Mouse (Mus musculus): ENCODE measurements around the gene Fgfr1op2. TPM values are rescaled to one million over a fixed set of nuclear protein-coding genes. Genes with fewer than 3 reads are reported as not detected.
"Not testable (repeated sequence)": the region's sequence is repeated elsewhere in the genome, so short reads cannot be mapped to it uniquely, and the experiment has no call there.

The Fgfr1op2 gene
- polyA plus RNA-seq, 1 experiment from 2014 or later, result 77.7 TPM

GRCm38 (mm10) chr6:146550421-146550820 lies 26.6 kb upstream of the Fgfr1op2 start:
- Histone ChIP-seq H3K4me3 (no peak overlapping the region), H3K9me3 (replicated peaks) (no peaks in the 10 kb centered on the region), H3K4me2 (no peak overlapping the region), H3K27ac (no peak overlapping the region), H3K27me3 (no peaks in the 10 kb centered on the region), H3K9ac (no peak overlapping the region), H3K36me3 (peaks cover 67% of the 10 kb centered on the region), H3K4me1 (replicated peaks) (peaks cover 3% of the 10 kb centered on the region)
- 81% methylated on average over 2 of the region's 2 CpGs for WGBS
- ATAC-seq (replicated peaks; ENCODE audit: insufficient number of reproducible peaks, insufficient read depth, low FRiP score, low read depth), result no peak

- no peak overlapping the region for H3K4me2 ChIP-seq
- no peaks in the 10 kb centered on the region for H3K4me1 ChIP-seq (replicated peaks)
- H3K9me3 ChIP-seq (replicated peaks), result no peaks in the 10 kb centered on the region
- no peaks in the 10 kb centered on the region for H3K27me3 ChIP-seq
- no peak for ATAC-seq (replicated peaks; ENCODE audit: insufficient number of reproducible peaks, insufficient read depth, low FRiP score, low read depth)
- H3K27ac ChIP-seq, result no peak overlapping the region
- no peak overlapping the region for H3K4me3 ChIP-seq
- H3K36me3 ChIP-seq, result peaks cover 76% of the 10 kb centered on the region
- no peak overlapping the region for H3K9ac ChIP-seq
Measured at GRCm38 (mm10) chr6:146551326-146551725, 25.7 kb upstream of the Fgfr1op2 start.

- not testable (repeated sequence) for H3K9ac ChIP-seq; H3K27ac ChIP-seq; H3K4me1 ChIP-seq (replicated peaks); H3K4me2 ChIP-seq; ATAC-seq (replicated peaks; ENCODE audit: insufficient number of reproducible peaks, insufficient read depth, low FRiP score, low read depth); H3K4me3 ChIP-seq; H3K27me3 ChIP-seq; H3K9me3 ChIP-seq (replicated peaks)
- peaks cover 55% of the 10 kb centered on the region for H3K36me3 ChIP-seq
- WGBS, result 86% methylated on average over 1 of the region's 1 CpGs
Measured at GRCm38 (mm10) chr6:146562461-146562860, 14.5 kb upstream of the Fgfr1op2 start.

GRCm38 (mm10) chr6:146572073-146572472 lies 4.9 kb upstream of the Fgfr1op2 start:
- no peak overlapping the region for H3K4me3 ChIP-seq
- H3K4me1 ChIP-seq (replicated peaks), result peaks cover 19% of the 10 kb centered on the region; the same call in 1 of the 2 replicates
- no peak for ATAC-seq (replicated peaks; ENCODE audit: insufficient number of reproducible peaks, insufficient read depth, low FRiP score, low read depth)
- H3K9me3 ChIP-seq (replicated peaks), result no peaks in the 10 kb centered on the region
- peaks cover 2% of the 10 kb centered on the region; the same call in 1 of the 2 replicates for H3K36me3 ChIP-seq
- no peak overlapping the region for H3K4me2 ChIP-seq
- no peaks in the 10 kb centered on the region for H3K27me3 ChIP-seq
- no peak overlapping the region for H3K27ac ChIP-seq
- H3K9ac ChIP-seq, result no peak overlapping the region

- peak; percentile 95 for ATAC-seq (replicated peaks; ENCODE audit: insufficient number of reproducible peaks, insufficient read depth, low FRiP score, low read depth)
- H3K27me3 ChIP-seq, result no peaks in the 10 kb centered on the region
- H3K36me3 ChIP-seq, result peaks cover 2% of the 10 kb centered on the region; the same call in 1 of the 2 replicates
- H3K27ac ChIP-seq, result peak within 1 kb of the TSS; percentile 97
- peak within 1 kb of the TSS; percentile 84 for H3K4me3 ChIP-seq
- H3K9me3 ChIP-seq (replicated peaks), result no peaks in the 10 kb centered on the region
- peak within 1 kb of the TSS; percentile 72 for H3K4me2 ChIP-seq
- under 1% methylated on average over 77 of the region's 77 CpGs for WGBS
- H3K4me1 ChIP-seq (replicated peaks), result peaks cover 24% of the 10 kb centered on the region
- H3K9ac ChIP-seq, result peak within 1 kb of the TSS; percentile 90
Measured at GRCm38 (mm10) chr6:146577310-146578109, 507 bp downstream of the Fgfr1op2 start, which contains the start of gene Ints13. Gene Ints13 (minus strand): TSS chr6:146577835.

- Histone ChIP-seq H3K4me1 (replicated peaks) (peaks cover 24% of the 10 kb centered on the region), H3K27ac (peak overlapping the region; percentile 97)
- peak; percentile 43 for ATAC-seq (replicated peaks; ENCODE audit: insufficient number of reproducible peaks, insufficient read depth, low FRiP score, low read depth)
Measured at GRCm38 (mm10) chr6:146578111-146578531, 1.1 kb downstream of the Fgfr1op2 start.

GRCm38 (mm10) chr6:146578586-146578985 lies 1.6 kb downstream of the Fgfr1op2 start:
- WGBS, result 4% methylated on average over 7 of the region's 7 CpGs
- Histone ChIP-seq H3K27me3 (no peaks in the 10 kb centered on the region), H3K4me2 (peak overlapping the region; percentile 72), H3K4me3 (peak overlapping the region; percentile 84), H3K9me3 (replicated peaks) (no peaks in the 10 kb centered on the region), H3K9ac (peak overlapping the region; percentile 90), H3K36me3 (peaks cover 2% of the 10 kb centered on the region; the same call in 1 of the 2 replicates), H3K4me1 (replicated peaks) (peaks cover 24% of the 10 kb centered on the region), H3K27ac (peak overlapping the region; percentile 97)
- no peak for ATAC-seq (replicated peaks; ENCODE audit: insufficient number of reproducible peaks, insufficient read depth, low FRiP score, low read depth)

More at GRCm38 (mm10) chr6:146578111-146578531, 1.1 kb downstream of the Fgfr1op2 start:
- peak overlapping the region; percentile 72 for H3K4me2 ChIP-seq
- H3K27me3 ChIP-seq, result no peaks in the 10 kb centered on the region
- H3K9ac ChIP-seq, result peak overlapping the region; percentile 90
- WGBS, result under 1% methylated on average over 22 of the region's 22 CpGs
- peak overlapping the region; percentile 84 for H3K4me3 ChIP-seq
- peaks cover 2% of the 10 kb centered on the region; the same call in 1 of the 2 replicates for H3K36me3 ChIP-seq
- H3K9me3 ChIP-seq (replicated peaks), result no peaks in the 10 kb centered on the region

GRCm38 (mm10) chr6:146580381-146580926 lies 3.5 kb downstream of the Fgfr1op2 start:
- Histone ChIP-seq H3K4me3 (no peak overlapping the region), H3K36me3 (no peaks in the 10 kb centered on the region), H3K27me3 (no peaks in the 10 kb centered on the region), H3K4me2 (no peak overlapping the region), H3K4me1 (replicated peaks) (peaks cover 18% of the 10 kb centered on the region), H3K9ac (no peak overlapping the region), H3K27ac (no peak overlapping the region), H3K9me3 (replicated peaks) (no peaks in the 10 kb centered on the region)
- whole genome bisulfite sequencing, result 33% methylated on average over 2 of the region's 2 CpGs
- no peak for ATAC-seq (replicated peaks; ENCODE audit: insufficient number of reproducible peaks, insufficient read depth, low FRiP score, low read depth)

- H3K9ac ChIP-seq, result no peak overlapping the region
- no peaks in the 10 kb centered on the region for H3K27me3 ChIP-seq
- H3K4me3 ChIP-seq, result no peak overlapping the region
- H3K4me1 ChIP-seq (replicated peaks), result peaks cover 7% of the 10 kb centered on the region
- H3K4me2 ChIP-seq, result no peak overlapping the region
- no peak overlapping the region for H3K27ac ChIP-seq
- H3K36me3 ChIP-seq, result peaks cover 26% of the 10 kb centered on the region
- H3K9me3 ChIP-seq (replicated peaks), result no peaks in the 10 kb centered on the region
- WGBS, result 62% methylated on average over 2 of the region's 2 CpGs
- ATAC-seq (replicated peaks; ENCODE audit: insufficient number of reproducible peaks, insufficient read depth, low FRiP score, low read depth), result no peak
Measured at GRCm38 (mm10) chr6:146583366-146584046, 6.5 kb downstream of the Fgfr1op2 start.

GRCm38 (mm10) chr6:146585134-146585533 lies 8.1 kb downstream of the Fgfr1op2 start:
- Histone ChIP-seq H3K27ac (no peak overlapping the region), H3K36me3 (peaks cover 43% of the 10 kb centered on the region), H3K27me3 (no peaks in the 10 kb centered on the region), H3K4me1 (replicated peaks) (peaks cover 2% of the 10 kb centered on the region; the same call in 1 of the 2 replicates), H3K9ac (no peak overlapping the region), H3K4me3 (no peak overlapping the region), H3K4me2 (no peak overlapping the region), H3K9me3 (replicated peaks) (no peaks in the 10 kb centered on the region)
- no peak for ATAC-seq (replicated peaks; ENCODE audit: insufficient number of reproducible peaks, insufficient read depth, low FRiP score, low read depth)
- WGBS, result 88% methylated on average over 5 of the region's 5 CpGs

- WGBS, result 80% methylated on average over 4 of the region's 4 CpGs
- no peaks in the 10 kb centered on the region for H3K9me3 ChIP-seq (replicated peaks)
- no peak overlapping the region for H3K4me2 ChIP-seq
- H3K36me3 ChIP-seq, result peaks cover 78% of the 10 kb centered on the region
- H3K27ac ChIP-seq, result no peak overlapping the region
- H3K4me3 ChIP-seq, result no peak overlapping the region
- no peak overlapping the region for H3K9ac ChIP-seq
- H3K27me3 ChIP-seq, result no peaks in the 10 kb centered on the region
- no peak for ATAC-seq (replicated peaks; ENCODE audit: insufficient number of reproducible peaks, insufficient read depth, low FRiP score, low read depth)
- no peaks in the 10 kb centered on the region for H3K4me1 ChIP-seq (replicated peaks)
Measured at GRCm38 (mm10) chr6:146602601-146603000, 25.6 kb downstream of the Fgfr1op2 start.

All from heart, embryonic 15.5 days (tissue).